Mouse (Mus musculus): ENCODE measurements around the gene Fstl4. TPM values are rescaled to one million over a fixed set of nuclear protein-coding genes. Genes with fewer than 3 reads are reported as not detected.

Gene Fstl4
- polyA plus RNA-seq, 1 experiment from 2014 or later = 5.7 TPM

DNA sequence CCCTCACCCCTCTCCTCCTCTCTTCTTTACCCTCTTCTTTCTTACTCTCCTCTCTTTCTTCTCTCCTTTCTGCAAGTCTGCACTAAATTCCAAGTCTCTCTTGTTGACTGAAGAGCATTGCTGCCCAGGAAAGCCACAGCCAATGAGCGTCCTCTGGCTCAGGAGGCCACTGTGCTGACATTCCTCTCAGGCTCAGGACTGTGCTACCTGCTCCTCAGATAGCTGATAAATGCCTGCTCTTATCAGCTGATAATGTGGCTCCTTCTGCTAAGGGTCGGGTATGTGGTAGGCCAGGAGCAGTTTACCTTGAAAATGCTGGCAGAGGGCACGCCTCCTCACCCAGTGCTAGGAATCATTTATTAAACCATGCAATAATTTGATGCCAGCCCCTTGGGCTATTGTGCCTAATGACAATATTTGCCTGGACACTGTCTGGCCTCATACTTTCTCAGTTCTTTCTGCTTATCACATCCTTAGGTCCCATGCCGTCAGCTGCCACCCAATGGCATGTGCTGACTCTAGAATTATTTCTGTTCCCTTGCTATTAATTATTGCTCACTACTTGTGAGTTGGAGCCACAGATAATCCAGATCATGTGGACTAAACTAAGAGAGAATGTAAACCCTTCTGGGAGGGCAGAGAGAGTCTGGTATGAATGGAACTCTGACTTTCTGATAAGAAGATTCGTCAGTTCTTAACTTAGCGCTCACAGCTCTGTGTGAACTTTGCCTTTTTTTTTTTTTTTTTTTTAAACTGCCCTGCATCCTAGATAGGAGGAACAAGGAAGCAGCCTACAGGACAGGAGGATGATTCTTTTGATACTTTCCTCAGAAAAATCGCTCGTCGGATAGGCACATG is 19.6 kb upstream of the Fstl4 start:
- Histone ChIP-seq H3K9ac (no peak overlapping the region), H3K4me1 (replicated peaks) (peaks cover 18% of the 10 kb centered on the region), H3K27ac (peak overlapping the region; percentile 89), H3K36me3 (no peaks in the 10 kb centered on the region), H3K27me3 (no peaks in the 10 kb centered on the region), H3K4me2 (0 out of 2 replicates have a peak overlapping the region, but pooled peaks have one; percentile 8), H3K4me3 (no peak overlapping the region), H3K9me3 (replicated peaks) (no peaks in the 10 kb centered on the region)
- 18% methylated on average over 9 of the region's 9 CpGs for WGBS
- ATAC-seq (replicated peaks; ENCODE audit: insufficient number of reproducible peaks, insufficient read depth, low FRiP score, low read depth) = peak; percentile 84

DNA sequence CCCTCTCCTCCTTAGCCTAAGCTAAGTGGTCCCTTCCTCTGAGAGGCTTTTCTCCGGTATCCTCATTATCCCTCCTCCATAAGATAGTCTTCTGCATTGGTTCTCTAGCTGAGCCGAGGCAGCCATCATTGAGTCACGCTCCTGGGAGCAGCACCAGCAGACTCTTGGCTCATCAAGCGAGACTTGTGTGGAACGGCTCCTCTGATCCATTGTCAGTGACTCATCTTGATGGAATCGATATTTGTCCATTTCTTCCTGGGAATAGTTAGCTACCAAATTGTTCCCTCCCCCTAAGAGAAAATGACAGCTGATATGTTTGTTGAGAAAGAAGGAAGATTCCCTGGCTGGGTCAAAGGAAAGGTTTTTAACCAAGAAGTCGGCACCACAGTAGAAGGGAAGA is 17.2 kb upstream of the Fstl4 start:
- 80% methylated on average over 7 of the region's 7 CpGs for whole genome bisulfite sequencing
- no peak overlapping the region for H3K4me2 ChIP-seq
- peaks cover 18% of the 10 kb centered on the region for H3K4me1 ChIP-seq (replicated peaks)
- no peaks in the 10 kb centered on the region for H3K36me3 ChIP-seq
- H3K9ac ChIP-seq = no peak overlapping the region
- H3K27ac ChIP-seq = no peak overlapping the region
- ATAC-seq (replicated peaks; ENCODE audit: insufficient number of reproducible peaks, insufficient read depth, low FRiP score, low read depth) = no peak
- no peaks in the 10 kb centered on the region for H3K27me3 ChIP-seq
- no peaks in the 10 kb centered on the region for H3K9me3 ChIP-seq (replicated peaks)
- no peak overlapping the region for H3K4me3 ChIP-seq

DNA sequence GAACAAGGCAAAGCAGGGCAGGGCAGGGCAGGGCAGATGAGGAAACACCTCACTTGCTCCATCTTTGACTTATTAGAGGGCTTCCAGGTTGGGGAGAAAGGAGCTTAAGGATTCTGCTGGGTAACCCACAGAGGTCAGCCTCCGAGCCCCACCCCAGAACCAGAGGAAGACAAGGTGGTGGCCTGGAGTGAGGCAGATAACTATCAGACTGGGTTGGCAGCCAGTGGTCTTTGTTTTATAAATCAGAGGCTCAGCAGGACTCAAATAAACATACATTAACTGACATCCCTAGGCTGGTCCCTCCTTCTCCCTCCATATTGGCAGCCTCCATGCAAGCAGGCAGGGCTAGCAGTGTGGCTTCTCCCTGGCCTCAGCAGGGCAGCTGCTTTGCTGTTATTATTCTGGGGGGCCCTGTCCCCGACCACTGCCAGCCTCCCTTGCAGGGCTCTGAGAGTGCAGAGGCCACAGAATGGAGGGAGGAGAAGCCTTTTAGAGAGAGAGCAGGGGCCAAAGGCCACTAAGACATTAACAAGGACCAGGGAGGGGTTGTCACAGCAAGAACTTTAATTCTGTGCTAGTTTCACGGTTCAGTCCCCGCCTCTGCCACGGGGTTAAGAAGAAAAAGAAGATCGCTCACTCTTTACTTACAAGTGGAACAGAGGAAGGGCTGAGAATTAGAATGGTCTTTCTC is 16.5 kb upstream of the Fstl4 start:
- H3K4me2 ChIP-seq = no peak overlapping the region
- H3K9ac ChIP-seq = no peak overlapping the region
- H3K36me3 ChIP-seq = no peaks in the 10 kb centered on the region
- ATAC-seq (replicated peaks; ENCODE audit: insufficient number of reproducible peaks, insufficient read depth, low FRiP score, low read depth) = no peak
- H3K4me3 ChIP-seq = no peak overlapping the region
- no peaks in the 10 kb centered on the region for H3K27me3 ChIP-seq
- peaks cover 18% of the 10 kb centered on the region for H3K4me1 ChIP-seq (replicated peaks)
- no peaks in the 10 kb centered on the region for H3K9me3 ChIP-seq (replicated peaks)
- WGBS = 49% methylated on average over 6 of the region's 6 CpGs
- H3K27ac ChIP-seq = no peak overlapping the region

GRCm38 (mm10) chr11:52749988-52750387 is 14.4 kb upstream of the Fstl4 start:
- no peak for ATAC-seq (replicated peaks; ENCODE audit: insufficient number of reproducible peaks, insufficient read depth, low FRiP score, low read depth)
- Histone ChIP-seq H3K36me3 (no peaks in the 10 kb centered on the region), H3K4me2 (no peak overlapping the region), H3K9me3 (replicated peaks) (no peaks in the 10 kb centered on the region), H3K9ac (no peak overlapping the region), H3K27me3 (no peaks in the 10 kb centered on the region), H3K4me1 (replicated peaks) (peaks cover 8% of the 10 kb centered on the region), H3K27ac (no peak overlapping the region), H3K4me3 (no peak overlapping the region)
- 74% methylated on average over 6 of the region's 6 CpGs for WGBS

GRCm38 (mm10) chr11:52752524-52752923 is 11.9 kb upstream of the Fstl4 start:
- no peak for ATAC-seq (replicated peaks; ENCODE audit: insufficient number of reproducible peaks, insufficient read depth, low FRiP score, low read depth)
- Histone ChIP-seq H3K4me1 (replicated peaks) (no peaks in the 10 kb centered on the region), H3K4me2 (no peak overlapping the region), H3K9ac (no peak overlapping the region), H3K27ac (no peak overlapping the region), H3K36me3 (no peaks in the 10 kb centered on the region), H3K27me3 (no peaks in the 10 kb centered on the region), H3K9me3 (replicated peaks) (no peaks in the 10 kb centered on the region), H3K4me3 (no peak overlapping the region)
- WGBS = 84% methylated on average over 12 of the region's 12 CpGs

GRCm38 (mm10) chr11:52753261-52753660 is 11.2 kb upstream of the Fstl4 start:
- Histone ChIP-seq H3K4me2 (no peak overlapping the region), H3K27me3 (no peaks in the 10 kb centered on the region), H3K9me3 (replicated peaks) (no peaks in the 10 kb centered on the region), H3K36me3 (no peaks in the 10 kb centered on the region), H3K27ac (no peak overlapping the region), H3K9ac (no peak overlapping the region), H3K4me1 (replicated peaks) (no peaks in the 10 kb centered on the region), H3K4me3 (no peak overlapping the region)
- no peak for ATAC-seq (replicated peaks; ENCODE audit: insufficient number of reproducible peaks, insufficient read depth, low FRiP score, low read depth)
- 54% methylated on average over 4 of the region's 4 CpGs for WGBS

GRCm38 (mm10) chr11:52761800-52762199 is 2.6 kb upstream of the Fstl4 start:
- peaks cover 36% of the 10 kb centered on the region for H3K27me3 ChIP-seq
- no peak for ATAC-seq (replicated peaks; ENCODE audit: insufficient number of reproducible peaks, insufficient read depth, low FRiP score, low read depth)
- no peak overlapping the region for H3K4me2 ChIP-seq
- peaks cover 22% of the 10 kb centered on the region for H3K4me1 ChIP-seq (replicated peaks)
- H3K9me3 ChIP-seq (replicated peaks) = no peaks in the 10 kb centered on the region
- no peak overlapping the region for H3K27ac ChIP-seq
- 67% methylated on average over 1 of the region's 1 CpGs for WGBS
- H3K9ac ChIP-seq = no peak overlapping the region
- no peak overlapping the region for H3K4me3 ChIP-seq
- no peaks in the 10 kb centered on the region for H3K36me3 ChIP-seq

DNA sequence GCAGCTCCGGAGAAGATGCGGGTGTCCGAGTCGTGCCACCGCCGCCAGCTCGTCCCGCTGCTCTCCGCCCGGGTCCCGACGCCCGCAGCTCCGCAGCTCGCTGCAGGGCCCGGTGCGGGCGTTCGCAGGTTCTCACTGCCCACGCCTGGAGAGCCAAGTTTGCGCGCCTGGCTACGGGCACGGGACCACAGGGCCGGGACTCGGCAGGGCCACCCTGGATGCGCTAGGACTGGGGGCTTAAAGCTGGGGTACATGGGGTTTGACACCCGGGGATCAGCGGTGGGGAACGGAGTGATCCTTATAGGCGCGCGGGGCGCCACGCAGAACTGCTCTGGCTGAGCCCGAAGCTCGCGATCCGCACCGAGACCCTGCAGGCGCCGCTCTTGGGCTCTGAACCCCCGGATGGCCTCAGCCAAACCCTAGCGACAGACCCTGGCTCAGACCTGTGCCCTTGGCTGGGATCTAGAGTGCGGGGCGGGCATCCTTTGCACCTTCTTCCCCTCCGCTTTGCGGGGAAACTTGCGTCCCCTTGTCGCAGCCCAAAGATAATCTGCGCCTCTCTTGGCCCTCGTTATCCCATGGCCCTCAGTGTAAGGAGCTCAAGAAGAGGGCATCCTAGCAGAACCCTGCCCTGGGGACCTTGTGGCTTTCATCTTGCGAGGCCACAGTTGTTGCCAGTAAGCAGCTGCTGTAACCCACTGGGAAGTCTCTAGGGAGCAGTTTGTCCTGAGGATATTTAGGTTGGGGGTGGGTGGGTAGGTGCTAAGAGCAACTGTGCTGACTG is 652 bp downstream of the Fstl4 start:
- peaks cover 37% of the 10 kb centered on the region for H3K27me3 ChIP-seq
- H3K9ac ChIP-seq = peak overlapping the region; percentile 62
- H3K4me2 ChIP-seq = peak overlapping the region; percentile 98
- WGBS = under 1% methylated on average over 53 of the region's 53 CpGs
- H3K4me3 ChIP-seq = peak overlapping the region; percentile 63
- no peak overlapping the region for H3K27ac ChIP-seq
- no peaks in the 10 kb centered on the region for H3K9me3 ChIP-seq (replicated peaks)
- H3K4me1 ChIP-seq (replicated peaks) = peaks cover 22% of the 10 kb centered on the region
- no peaks in the 10 kb centered on the region for H3K36me3 ChIP-seq
- 0 out of 2 replicates have a peak, but pooled peaks have one; percentile 12 for ATAC-seq (replicated peaks; ENCODE audit: insufficient number of reproducible peaks, insufficient read depth, low FRiP score, low read depth)

- Histone ChIP-seq H3K4me3 (peak overlapping the region; percentile 63), H3K4me2 (peak overlapping the region; percentile 98), H3K9me3 (replicated peaks) (no peaks in the 10 kb centered on the region), H3K27me3 (peaks cover 37% of the 10 kb centered on the region), H3K27ac (no peak overlapping the region), H3K36me3 (no peaks in the 10 kb centered on the region), H3K4me1 (replicated peaks) (peaks cover 22% of the 10 kb centered on the region), H3K9ac (peak overlapping the region; percentile 62)
- WGBS = 3% methylated on average over 21 of the region's 21 CpGs
- ATAC-seq (replicated peaks; ENCODE audit: insufficient number of reproducible peaks, insufficient read depth, low FRiP score, low read depth) = no peak
These were observed 1.3 kb downstream of the Fstl4 start for GRCm38 (mm10) chr11:52765678-52766254.

DNA sequence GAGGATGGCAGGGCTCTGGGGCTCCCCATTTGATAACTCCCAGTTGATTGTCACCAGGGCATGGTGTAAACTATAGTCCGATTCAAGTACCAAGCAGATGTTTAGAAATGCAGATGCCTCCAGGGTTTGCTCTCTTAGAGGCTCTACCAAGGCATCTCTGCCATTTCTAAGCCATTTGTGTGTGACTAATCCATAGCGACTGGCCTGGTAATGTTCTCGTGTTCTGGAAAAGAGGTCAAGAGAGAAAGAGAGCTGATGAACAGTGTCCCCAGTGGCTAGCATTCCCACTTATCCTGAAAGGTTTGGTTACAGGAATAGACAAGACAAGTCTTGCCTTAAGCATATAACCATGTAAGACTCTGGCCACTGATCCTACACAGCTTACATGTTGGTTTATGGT is 3.5 kb downstream of the Fstl4 start:
- H3K9me3 ChIP-seq (replicated peaks) = no peaks in the 10 kb centered on the region
- peaks cover 37% of the 10 kb centered on the region for H3K27me3 ChIP-seq
- no peaks in the 10 kb centered on the region for H3K36me3 ChIP-seq
- H3K9ac ChIP-seq = no peak overlapping the region
- peaks cover 22% of the 10 kb centered on the region for H3K4me1 ChIP-seq (replicated peaks)
- WGBS = 75% methylated on average over 3 of the region's 3 CpGs
- H3K4me3 ChIP-seq = no peak overlapping the region
- H3K27ac ChIP-seq = no peak overlapping the region
- no peak for ATAC-seq (replicated peaks; ENCODE audit: insufficient number of reproducible peaks, insufficient read depth, low FRiP score, low read depth)
- H3K4me2 ChIP-seq = no peak overlapping the region

DNA sequence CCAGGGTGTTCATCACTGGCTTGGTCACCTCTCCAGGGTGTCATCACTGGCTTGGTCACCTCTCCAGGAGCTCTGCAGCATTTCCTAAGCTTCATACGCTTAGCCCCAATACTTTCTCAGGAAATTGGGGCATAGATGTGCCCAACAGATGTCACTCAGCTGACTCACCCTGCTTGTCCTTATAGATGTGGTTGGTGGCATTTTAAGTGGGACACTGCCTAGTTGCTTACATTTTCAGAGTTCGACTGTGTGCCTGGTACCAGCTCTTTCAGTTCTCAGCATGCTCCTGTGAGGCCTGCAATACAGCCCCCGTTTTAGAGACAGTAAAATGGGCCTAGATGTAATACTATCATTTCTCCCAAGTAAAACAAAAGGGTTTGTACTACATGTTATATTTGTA is 8.6 kb downstream of the Fstl4 start:
- Histone ChIP-seq H3K4me2 (no peak overlapping the region), H3K27ac (no peak overlapping the region), H3K4me1 (replicated peaks) (peaks cover 7% of the 10 kb centered on the region), H3K4me3 (no peak overlapping the region), H3K9me3 (replicated peaks) (no peaks in the 10 kb centered on the region), H3K9ac (no peak overlapping the region), H3K27me3 (no peaks in the 10 kb centered on the region), H3K36me3 (no peaks in the 10 kb centered on the region)
- no peak for ATAC-seq (replicated peaks; ENCODE audit: insufficient number of reproducible peaks, insufficient read depth, low FRiP score, low read depth)
- 65% methylated on average over 3 of the region's 3 CpGs for WGBS

Measured in heart, embryonic 15.5 days (tissue).